Mouse (Mus musculus): ENCODE results near the gene Ehbp1l1. TPM values are rescaled to one million over a fixed set of nuclear protein-coding genes. Genes with fewer than 3 reads are reported as not detected.

Ehbp1l1 gene
- polyA plus RNA-seq (2014; fragmentation: Nextera tagmentation; extraction: Ambion mirVana): 34.2 and 43.4 TPM in 2 replicates

DNA sequence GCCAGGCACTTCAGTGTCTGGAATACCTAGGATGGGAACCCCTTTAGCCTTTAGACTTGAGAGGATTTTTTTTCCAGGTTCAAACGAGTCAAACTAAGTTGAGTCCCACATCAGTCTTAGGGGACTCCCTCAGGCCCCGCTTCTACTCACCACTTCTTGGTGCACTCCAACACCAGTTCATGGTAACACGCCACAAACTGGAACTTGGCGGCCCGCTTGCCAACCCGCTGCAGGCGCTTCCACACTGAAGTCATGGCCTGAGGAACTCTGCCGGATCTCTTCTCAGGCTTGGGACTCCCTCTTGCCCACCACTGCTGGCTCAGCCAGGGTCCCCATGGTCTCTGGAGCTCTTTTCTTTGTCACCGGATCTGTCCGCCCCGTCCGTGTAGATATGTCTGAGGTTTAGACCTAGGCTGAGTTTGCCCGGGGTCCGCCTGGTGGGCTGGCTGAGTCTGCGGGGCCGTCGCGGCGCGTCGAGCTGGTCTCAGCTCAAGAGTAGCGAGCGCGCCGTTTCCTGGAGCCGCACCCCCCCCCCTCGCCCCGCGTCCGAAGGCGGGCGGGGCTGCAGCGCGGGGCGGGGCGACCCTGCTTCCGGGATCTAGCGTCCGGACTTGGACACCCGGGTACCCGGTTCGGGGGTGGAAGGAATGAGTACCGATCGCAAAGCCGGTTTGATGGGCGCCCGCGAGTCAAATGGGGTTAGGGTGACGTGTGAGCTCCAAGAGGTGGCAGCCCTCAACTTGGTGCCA is at the start of gene Ehbp1l1:
Gene Ehbp1l1 (minus strand): TSS at position 551 of the 749 bp plus-strand sequence.
- Histone ChIP-seq H3K4me3 (ENCODE audit: low read depth, low read length) (peak within 1 kb of the TSS; percentile 98), H3K9me3 (ENCODE audit: control insufficient read depth, low read length) (no peaks in the 10 kb centered on the region), H3K27ac (replicated peaks; ENCODE audit: low read depth, low read length) (peak within 1 kb of the TSS; percentile 92), H3K36me3 (ENCODE audit: control insufficient read depth, insufficient read depth, low read length) (peaks cover 47% of the 10 kb centered on the region), H3K4me1 (ENCODE audit: control insufficient read depth, insufficient read depth, low read length) (peaks cover 33% of the 10 kb centered on the region), H3K4me2 (ENCODE audit: low read depth, low read length) (peak within 1 kb of the TSS; percentile 98), H3K9ac (ENCODE audit: low read depth, low read length) (peak within 1 kb of the TSS; percentile 99), H3K27me3 (replicated peaks; ENCODE audit: control insufficient read depth, insufficient read depth, low read length) (no peaks in the 10 kb centered on the region)
- ATAC-seq (ENCODE audit: low read depth): no peak; the same call in 1 of the 2 replicates
- 10% methylated on average over 42 of the region's 49 CpGs for WGBS
- peak; percentile 67 for DNase-seq (ENCODE audit: low spot score)

DNA sequence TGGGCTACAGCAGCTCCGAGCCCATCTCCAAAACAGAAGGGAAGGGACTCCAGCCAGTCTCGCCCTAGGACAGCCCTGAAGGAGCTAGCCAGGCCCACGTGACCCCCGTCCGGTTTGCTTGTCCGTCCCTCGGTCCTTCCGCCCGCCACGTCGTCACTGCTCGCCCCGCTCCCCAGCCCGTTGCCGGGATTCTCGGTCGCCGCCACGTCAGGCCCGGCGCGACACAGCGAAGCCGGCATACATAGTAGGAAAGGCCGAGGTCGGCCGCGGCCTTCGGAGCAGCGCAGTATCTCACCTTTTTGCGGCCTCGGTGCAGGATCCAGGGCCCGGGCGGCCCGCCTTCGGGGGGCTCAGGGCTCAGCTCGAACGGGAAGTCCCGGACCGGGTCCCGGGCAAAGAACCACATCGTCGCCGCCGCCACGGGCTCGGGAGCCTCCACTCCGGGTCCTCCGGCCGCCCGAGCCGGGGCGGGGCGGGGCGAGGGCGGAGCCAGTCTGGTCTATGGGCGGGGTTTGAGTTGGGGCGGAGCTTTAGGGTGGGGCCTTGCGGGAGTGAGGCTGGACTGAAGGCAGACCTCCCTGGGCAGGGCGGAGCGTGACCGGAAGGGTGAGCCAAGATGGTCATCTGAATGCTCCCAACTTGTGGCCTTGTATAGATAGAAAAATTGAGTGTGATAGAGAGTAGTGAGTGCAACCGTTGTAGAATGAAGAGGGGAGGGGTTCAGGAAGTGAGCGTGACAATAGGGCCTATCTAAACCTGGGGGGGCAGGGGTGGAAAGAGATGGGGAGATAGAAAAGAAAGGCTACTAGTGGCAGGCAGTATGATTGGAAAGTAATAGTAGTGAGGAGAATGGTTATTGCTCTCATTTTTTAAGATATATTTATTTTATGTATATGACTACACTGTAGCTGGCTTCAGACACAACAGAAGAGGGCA is 45.1 kb upstream of the Ehbp1l1 start, which contains the start of gene Scyl1:
Gene Scyl1 (minus strand): TSS at position 495 of the 936 bp plus-strand sequence.
- peak within 1 kb of the TSS; percentile 81 for H3K27ac ChIP-seq (replicated peaks; ENCODE audit: low read depth, low read length)
- peaks cover 38% of the 10 kb centered on the region for H3K36me3 ChIP-seq (ENCODE audit: control insufficient read depth, insufficient read depth, low read length)
- 3% methylated on average over 14 of the region's 64 CpGs for WGBS

DNA sequence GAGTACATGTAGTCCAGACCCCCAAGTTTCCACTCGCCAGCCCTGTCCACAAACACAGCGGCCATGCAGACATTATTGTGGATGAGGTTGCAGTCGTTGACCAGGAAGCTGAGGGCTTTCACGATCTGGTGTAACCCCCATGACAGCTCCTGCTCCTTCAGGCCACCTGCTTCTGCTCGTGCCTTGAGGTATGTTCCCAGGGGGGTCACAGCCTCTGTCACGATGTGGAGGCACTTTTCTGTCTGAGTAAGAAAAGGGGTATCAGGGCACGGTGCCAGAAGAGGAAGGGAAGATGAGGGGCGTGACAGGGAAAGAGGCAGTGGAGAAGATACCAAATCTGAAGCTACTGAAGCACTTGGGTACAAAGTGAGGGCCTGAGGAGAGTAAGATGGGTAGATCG is 44.2 kb upstream of the Ehbp1l1 start:
- peak overlapping the region; percentile 81 for H3K27ac ChIP-seq (replicated peaks; ENCODE audit: low read depth, low read length)

More for the DNA sequence above, 45.1 kb upstream of the Ehbp1l1 start, which contains the start of gene Scyl1:
- ATAC-seq (ENCODE audit: low read depth): peak; percentile 96
- Histone ChIP-seq H3K9ac (ENCODE audit: low read depth, low read length) (peak within 1 kb of the TSS; percentile 94), H3K4me3 (ENCODE audit: low read depth, low read length) (peak within 1 kb of the TSS; percentile 82), H3K9me3 (ENCODE audit: control insufficient read depth, low read length) (no peaks in the 10 kb centered on the region), H3K4me2 (ENCODE audit: low read depth, low read length) (peak within 1 kb of the TSS; percentile 81), H3K27me3 (replicated peaks; ENCODE audit: control insufficient read depth, insufficient read depth, low read length) (0 out of 2 replicates have a peak, but pooled peaks cover 2% of the 10 kb centered on the region), H3K4me1 (ENCODE audit: control insufficient read depth, insufficient read depth, low read length) (peaks cover 9% of the 10 kb centered on the region)
- DNase-seq (ENCODE audit: low spot score): peak; percentile 89

DNA sequence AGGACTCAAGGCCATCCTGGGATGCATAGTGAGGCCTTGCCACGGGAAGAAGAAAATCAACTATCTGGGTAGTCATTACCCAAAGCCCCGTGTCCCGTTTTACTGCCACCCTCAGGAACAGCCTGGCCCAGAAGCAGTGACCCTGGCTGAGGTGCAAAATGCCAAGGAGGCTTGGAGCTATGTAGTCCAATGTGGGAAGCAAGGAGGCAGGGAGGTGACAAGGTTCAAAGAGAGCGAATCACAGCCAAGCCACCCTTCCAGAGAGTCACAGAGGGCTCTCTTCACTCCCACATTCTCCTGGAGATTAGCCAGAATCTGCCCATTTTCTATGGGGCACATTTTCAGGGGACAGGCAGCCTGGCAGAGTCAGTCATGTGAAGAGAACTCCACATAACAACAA is 41.2 kb upstream of the Ehbp1l1 start:
- no peaks in the 10 kb centered on the region for H3K9me3 ChIP-seq (ENCODE audit: control insufficient read depth, low read length)
- H3K4me3 ChIP-seq (ENCODE audit: low read depth, low read length): no peak overlapping the region
- H3K9ac ChIP-seq (ENCODE audit: low read depth, low read length): no peak overlapping the region
- 0 out of 2 replicates have a peak, but pooled peaks cover 2% of the 10 kb centered on the region for H3K27me3 ChIP-seq (replicated peaks; ENCODE audit: control insufficient read depth, insufficient read depth, low read length)
- no peak for ATAC-seq (ENCODE audit: low read depth)
- H3K36me3 ChIP-seq (ENCODE audit: control insufficient read depth, insufficient read depth, low read length): peaks cover 75% of the 10 kb centered on the region
- no peak for DNase-seq (ENCODE audit: low spot score)
- WGBS: 94% methylated on average over 4 of the region's 4 CpGs
- H3K4me2 ChIP-seq (ENCODE audit: low read depth, low read length): no peak overlapping the region
- no peak overlapping the region for H3K27ac ChIP-seq (replicated peaks; ENCODE audit: low read depth, low read length)
- H3K4me1 ChIP-seq (ENCODE audit: control insufficient read depth, insufficient read depth, low read length): peaks cover 9% of the 10 kb centered on the region

More for the DNA sequence above, 44.2 kb upstream of the Ehbp1l1 start:
- ATAC-seq (ENCODE audit: low read depth) (no peak), DNase-seq (ENCODE audit: low spot score) (no peak)
- H3K4me3 ChIP-seq (ENCODE audit: low read depth, low read length): peak overlapping the region; percentile 82
- WGBS: 36% methylated on average over 9 of the region's 9 CpGs
- H3K4me2 ChIP-seq (ENCODE audit: low read depth, low read length): peak overlapping the region; percentile 81
- no peaks in the 10 kb centered on the region for H3K9me3 ChIP-seq (ENCODE audit: control insufficient read depth, low read length)
- peaks cover 9% of the 10 kb centered on the region for H3K4me1 ChIP-seq (ENCODE audit: control insufficient read depth, insufficient read depth, low read length)
- H3K9ac ChIP-seq (ENCODE audit: low read depth, low read length): peak overlapping the region; percentile 94
- H3K36me3 ChIP-seq (ENCODE audit: control insufficient read depth, insufficient read depth, low read length): peaks cover 47% of the 10 kb centered on the region
- H3K27me3 ChIP-seq (replicated peaks; ENCODE audit: control insufficient read depth, insufficient read depth, low read length): 0 out of 2 replicates have a peak, but pooled peaks cover 2% of the 10 kb centered on the region

DNA sequence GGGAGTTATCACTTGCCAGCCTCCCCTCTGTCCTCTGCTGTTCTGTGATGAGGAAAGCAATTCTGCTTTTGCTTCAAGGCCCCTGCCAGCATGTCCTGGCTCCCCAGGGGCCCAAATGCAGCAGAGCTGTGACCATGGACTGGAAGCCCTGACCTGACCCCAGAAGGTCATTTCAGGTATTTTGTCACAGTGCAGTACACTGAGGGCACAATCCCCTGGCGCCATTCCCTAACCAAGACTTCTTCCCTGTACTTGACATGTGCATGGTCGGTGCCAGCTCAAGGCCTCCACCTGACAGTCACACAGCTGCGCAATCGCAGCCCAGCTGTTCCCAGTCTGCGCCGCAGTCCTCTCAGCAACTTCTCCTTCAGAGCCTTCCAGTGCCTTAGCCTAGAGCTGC is 37.0 kb upstream of the Ehbp1l1 start:
- Histone ChIP-seq H3K36me3 (ENCODE audit: control insufficient read depth, insufficient read depth, low read length) (peaks cover 98% of the 10 kb centered on the region), H3K4me3 (ENCODE audit: low read depth, low read length) (no peak overlapping the region), H3K9ac (ENCODE audit: low read depth, low read length) (no peak overlapping the region), H3K27me3 (replicated peaks; ENCODE audit: control insufficient read depth, insufficient read depth, low read length) (peaks cover 1% of the 10 kb centered on the region; the same call in 1 of the 2 replicates), H3K4me1 (ENCODE audit: control insufficient read depth, insufficient read depth, low read length) (no peaks in the 10 kb centered on the region), H3K27ac (replicated peaks; ENCODE audit: low read depth, low read length) (no peak overlapping the region), H3K9me3 (ENCODE audit: control insufficient read depth, low read length) (no peaks in the 10 kb centered on the region), H3K4me2 (ENCODE audit: low read depth, low read length) (no peak overlapping the region)
- DNase-seq (ENCODE audit: low spot score): no peak
- no peak for ATAC-seq (ENCODE audit: low read depth)
- WGBS: 89% methylated on average over 6 of the region's 6 CpGs

DNA sequence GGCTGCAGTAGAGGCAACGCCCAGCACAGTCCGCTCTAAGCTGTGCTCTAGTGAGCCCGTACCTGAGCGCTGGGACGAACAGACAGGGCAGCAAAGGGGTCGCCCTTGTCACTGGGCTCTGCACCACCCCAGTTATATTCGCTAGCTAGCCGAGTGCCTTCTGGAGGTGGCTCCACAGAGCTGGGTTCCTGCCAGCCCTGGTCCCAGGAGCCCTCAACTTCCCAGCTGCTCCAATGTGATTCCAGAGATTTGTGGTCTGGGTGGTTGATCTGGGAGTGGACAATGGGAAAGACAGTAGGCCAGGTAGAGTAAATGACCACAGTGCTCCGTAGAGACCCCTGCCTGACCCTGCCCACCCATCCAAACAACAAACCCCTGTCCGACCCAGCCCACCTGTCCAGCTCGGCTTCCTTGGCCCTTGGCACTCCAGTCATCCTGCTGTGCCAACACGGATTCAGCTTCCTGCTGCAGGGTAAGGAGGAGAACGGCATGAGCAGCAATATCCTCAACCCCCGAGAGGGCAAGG is 32.8 kb upstream of the Ehbp1l1 start:
- Histone ChIP-seq H3K36me3 (ENCODE audit: control insufficient read depth, insufficient read depth, low read length) (peaks cover 86% of the 10 kb centered on the region), H3K4me2 (ENCODE audit: low read depth, low read length) (no peak overlapping the region), H3K9ac (ENCODE audit: low read depth, low read length) (no peak overlapping the region), H3K9me3 (ENCODE audit: control insufficient read depth, low read length) (no peaks in the 10 kb centered on the region), H3K4me3 (ENCODE audit: low read depth, low read length) (no peak overlapping the region), H3K27me3 (replicated peaks; ENCODE audit: control insufficient read depth, insufficient read depth, low read length) (peaks cover 25% of the 10 kb centered on the region), H3K4me1 (ENCODE audit: control insufficient read depth, insufficient read depth, low read length) (no peaks in the 10 kb centered on the region), H3K27ac (replicated peaks; ENCODE audit: low read depth, low read length) (no peak overlapping the region)
- ATAC-seq (ENCODE audit: low read depth) (no peak), DNase-seq (ENCODE audit: low spot score) (no peak)
- 87% methylated on average over 14 of the region's 14 CpGs for WGBS

DNA sequence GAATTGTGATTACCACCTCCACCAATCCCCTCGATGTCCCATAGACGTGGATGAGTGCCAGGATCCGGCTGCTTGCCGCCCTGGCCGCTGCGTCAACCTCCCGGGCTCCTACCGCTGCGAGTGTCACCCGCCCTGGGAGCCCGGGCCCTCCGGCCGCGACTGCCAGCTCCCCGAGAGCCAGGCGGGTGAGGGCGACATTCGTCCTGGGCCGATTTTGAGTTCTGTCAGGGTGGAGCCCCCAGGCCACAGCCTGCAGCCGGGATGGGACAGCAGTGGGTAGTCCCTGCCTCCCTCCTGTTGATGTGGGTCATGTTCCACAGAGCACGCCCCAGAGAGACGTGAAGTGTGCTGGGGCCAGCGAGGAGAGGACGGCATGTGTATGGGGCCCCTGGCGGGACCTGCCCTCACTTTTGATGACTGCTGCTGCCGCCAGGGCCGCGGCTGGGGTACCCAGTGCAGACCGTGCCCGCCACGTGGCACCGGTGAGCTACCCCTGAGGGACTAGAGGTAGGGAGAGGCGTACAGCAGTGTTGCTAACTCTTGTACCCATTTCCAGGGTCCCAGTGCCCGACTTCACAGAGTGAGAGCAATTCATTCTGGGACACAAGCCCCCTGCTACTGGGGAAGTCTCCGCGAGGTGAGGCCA is 31.0 kb upstream of the Ehbp1l1 start:
- peaks cover 80% of the 10 kb centered on the region for H3K36me3 ChIP-seq (ENCODE audit: control insufficient read depth, insufficient read depth, low read length)
- 0 out of 2 replicates have a peak, but pooled peaks have one; percentile 20 for ATAC-seq (ENCODE audit: low read depth)
- H3K27me3 ChIP-seq (replicated peaks; ENCODE audit: control insufficient read depth, insufficient read depth, low read length): peaks cover 25% of the 10 kb centered on the region
- peak overlapping the region; percentile 33 for H3K4me2 ChIP-seq (ENCODE audit: low read depth, low read length)
- no peaks in the 10 kb centered on the region for H3K4me1 ChIP-seq (ENCODE audit: control insufficient read depth, insufficient read depth, low read length)
- H3K9ac ChIP-seq (ENCODE audit: low read depth, low read length): peak overlapping the region; percentile 46
- H3K9me3 ChIP-seq (ENCODE audit: control insufficient read depth, low read length): no peaks in the 10 kb centered on the region
- no peak for DNase-seq (ENCODE audit: low spot score)
- no peak overlapping the region for H3K27ac ChIP-seq (replicated peaks; ENCODE audit: low read depth, low read length)
- WGBS: 29% methylated on average over 25 of the region's 36 CpGs
- no peak overlapping the region for H3K4me3 ChIP-seq (ENCODE audit: low read depth, low read length)
